Mouse (Mus musculus) MEL (cell line): ENCODE data around the gene Pecam1.

ENCODE experiments used
- CTCF ChIP-seq, 3 experiments: IDR thresholded peaks in 2 of 3; conservative IDR thresholded peaks in 1 of 3; 2 replicates each; pipeline ENCODE4 v1.5.1; 2011 to 2012; ENCODE audit warnings: low read length in 3 of 3, low read depth in 2 of 3, mild to moderate bottlenecking in 2 of 3, improper control_type of control experiment in 1 of 3, inconsistent platforms in 1 of 3, mixed read lengths in 1 of 3, moderate library complexity in 1 of 3; ENCODE audit not compliant: control insufficient read depth in 1 of 3, insufficient read depth in 1 of 3, poor library complexity in 1 of 3, severe bottlenecking in 1 of 3
- EP300 ChIP-seq, 2 experiments: IDR thresholded peaks; 2 replicates each; pipeline ENCODE4 v1.6.1; 2011; ENCODE audit warnings: improper control_type of control experiment in 2 of 2, low read length in 2 of 2, low read depth in 1 of 2, mild to moderate bottlenecking in 1 of 2
- MAX ChIP-seq: IDR thresholded peaks from 2 replicates; pipeline ENCODE4 v1.6.1; 2011; ENCODE audit warnings: low read length, improper control_type of control experiment
- POLR2A ChIP-seq, 2 experiments: IDR thresholded peaks; 2 replicates each; pipeline ENCODE4 v1.6.1; 2011 to 2012; ENCODE audit warnings: low read length in 2 of 2, mild to moderate bottlenecking in 2 of 2, control low read depth in 1 of 2, improper control_type of control experiment in 1 of 2, low read depth in 1 of 2, moderate library complexity in 1 of 2; ENCODE audit not compliant: control insufficient read depth in 1 of 2, insufficient read depth in 1 of 2, poor library complexity in 1 of 2
- POLR2AphosphoS5 ChIP-seq: IDR thresholded peaks from 2 replicates; pipeline ENCODE4 v1.6.1; 2012; ENCODE audit warnings: low read depth, borderline replicate concordance, mild to moderate bottlenecking, inconsistent platforms, low read length, moderate library complexity, mixed read lengths
- TAL1 ChIP-seq: IDR thresholded peaks from 2 replicates; pipeline ENCODE4 v1.6.1; 2012; ENCODE audit warnings: mild to moderate bottlenecking, inconsistent platforms, low read length, moderate library complexity, mixed read lengths
- TBP ChIP-seq: IDR thresholded peaks from 2 replicates; pipeline ENCODE4 v1.8.0; 2011; ENCODE audit warnings: low read depth, low read length, improper control_type of control experiment
- TCF12 ChIP-seq: IDR thresholded peaks from 2 replicates; pipeline ENCODE4 v1.6.1; 2014; ENCODE audit warnings: low read depth, mild to moderate bottlenecking, inconsistent platforms, low read length, improper control_type of control experiment, moderate library complexity

- no peak for TF ChIP-seq TBP
- TF ChIP-seq CTCF (IDR thresholded peaks at IDR 0.05 in 2 of 3, conservative IDR thresholded peaks at IDR 0.05 in 1 of 3; ENCODE audit: control insufficient read depth in 1 of 3, insufficient read depth in 1 of 3, low read depth in 2 of 3, low read length in 3 of 3, poor library complexity in 1 of 3, severe bottlenecking in 1 of 3), result no peak
- TF ChIP-seq MAX, result no peak
- TF ChIP-seq POLR2AphosphoS5, result no peak
- no peak for TF ChIP-seq EP300 (IDR thresholded peaks at IDR 0.05; ENCODE audit: low read depth in 1 of 2, low read length in 2 of 2)
- no peak for TF ChIP-seq TAL1
- no peak for TF ChIP-seq POLR2A (IDR thresholded peaks at IDR 0.05; ENCODE audit: control insufficient read depth in 1 of 2, insufficient read depth in 1 of 2, low read depth in 1 of 2, low read length in 2 of 2, poor library complexity in 1 of 2)
- TF ChIP-seq TCF12, result no peak
Observed at GRCm38 (mm10) chr11:106658051-106658880, 92.2 kb downstream of the Pecam1 start.
